Mouse (Mus musculus) kidney, postnatal 14 days (tissue): ENCODE results near the gene Clec2e.
"Not testable (repeated sequence)": the region's sequence is repeated elsewhere in the genome, so short reads cannot be mapped to it uniquely, and the experiment has no call there.

Experiments
- DNase-seq: peaks from one replicate; pipeline ENCODE4 v3.0.0; 2022; ENCODE audit warnings: mixed read lengths

Gene Clec2e

DNA sequence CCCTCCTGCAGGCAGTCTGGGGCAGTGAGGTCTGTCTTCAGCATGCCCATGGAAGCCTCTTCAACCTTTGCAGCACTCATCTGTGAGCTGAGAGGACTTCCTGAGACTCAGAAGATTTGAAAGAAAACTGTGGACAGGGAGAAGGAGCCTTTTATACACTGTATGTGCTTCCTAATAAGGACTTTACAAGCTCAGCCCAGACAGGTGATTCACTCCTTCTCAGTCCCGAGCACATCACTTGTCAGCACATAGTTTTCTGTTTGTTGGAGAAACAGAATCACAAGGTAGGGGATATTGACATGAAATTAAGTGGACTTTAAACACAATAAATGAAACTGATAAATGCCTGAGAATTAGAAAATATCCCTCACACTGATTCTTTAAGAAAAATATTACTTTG is at the start of gene Clec2e:
Gene Clec2e (minus strand): TSS at position 120 of the 400 bp plus-strand sequence.
- DNase-seq, result not testable (repeated sequence)

DNA sequence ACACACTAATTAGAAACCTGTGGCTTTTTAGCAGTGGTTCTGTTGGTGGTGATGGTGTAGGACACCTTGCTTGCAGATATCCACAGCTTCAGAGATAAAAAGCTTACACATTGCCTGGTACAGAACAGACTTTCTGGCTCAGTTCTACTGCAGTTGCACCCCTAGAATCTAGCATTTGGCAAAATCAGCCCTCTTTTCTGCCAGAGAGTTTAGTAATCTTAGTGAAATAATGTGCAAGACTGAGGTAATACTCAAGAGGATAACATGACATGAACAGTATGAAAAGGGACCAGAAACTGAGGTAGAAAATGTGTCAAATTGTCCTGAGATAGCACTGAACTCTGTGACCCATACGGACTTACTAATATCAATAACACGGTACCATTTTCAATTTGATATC is 46.1 kb upstream of the Clec2e start:
- no peak for DNase-seq

DNA sequence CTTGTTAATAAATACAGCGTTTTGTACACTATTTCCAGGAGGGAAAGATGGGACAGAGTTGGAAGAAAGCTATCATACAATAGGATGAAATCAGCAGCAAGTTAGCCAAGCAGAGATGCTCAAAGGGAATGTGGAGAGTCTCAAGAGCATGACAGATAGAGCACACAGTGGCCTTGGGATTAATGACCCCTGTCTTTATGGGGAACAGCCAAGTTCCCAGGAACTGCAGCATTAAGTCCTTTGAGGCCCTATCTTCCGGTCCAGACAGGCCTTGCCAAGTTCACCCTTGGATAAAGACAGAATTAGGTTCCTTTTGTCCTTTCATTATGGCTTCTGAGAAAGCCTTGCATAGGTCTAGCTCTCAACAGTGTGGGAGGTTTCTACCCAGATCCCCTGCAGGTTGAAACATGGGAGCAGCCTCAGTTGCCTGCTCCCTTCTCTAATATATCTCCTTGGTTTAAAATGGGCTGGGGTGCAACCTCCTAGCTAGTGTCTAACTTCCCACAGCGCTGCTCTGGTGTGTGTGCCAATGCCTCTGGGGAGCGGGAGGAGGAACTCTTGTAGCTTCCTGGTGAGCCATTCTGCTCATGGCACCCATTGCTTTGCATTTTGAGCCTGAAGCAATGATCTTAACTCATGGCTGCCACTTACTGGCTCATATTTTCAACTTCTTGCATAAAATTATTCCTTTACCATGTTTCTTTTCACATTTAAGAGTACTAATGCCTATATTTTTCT is 32.1 kb upstream of the Clec2e start:
- no peak for DNase-seq

GRCm38 (mm10) chr6:129126861-129127260 is 26.1 kb upstream of the Clec2e start:
- DNase-seq, result no peak

DNA sequence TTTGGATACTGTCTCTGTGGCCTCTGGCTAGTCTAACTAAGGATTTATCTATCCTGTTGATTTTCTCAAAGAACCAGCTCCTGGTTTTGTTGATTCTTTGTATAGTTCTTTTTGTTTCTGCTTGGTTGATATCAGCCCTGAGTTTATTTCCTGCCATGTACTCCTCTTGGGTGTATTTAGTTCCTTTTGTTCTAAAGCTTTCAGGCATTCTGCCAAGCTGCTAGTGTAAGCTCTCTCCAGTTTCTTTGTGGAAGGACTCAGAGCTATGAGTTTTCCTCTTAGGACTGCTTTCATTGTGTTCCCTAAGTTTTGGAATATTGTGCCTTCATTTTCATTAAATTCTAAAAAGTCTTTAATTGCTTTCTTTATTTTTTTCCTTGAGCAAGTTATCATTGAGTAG is 23.8 kb upstream of the Clec2e start:
- not testable (repeated sequence) for DNase-seq

DNA sequence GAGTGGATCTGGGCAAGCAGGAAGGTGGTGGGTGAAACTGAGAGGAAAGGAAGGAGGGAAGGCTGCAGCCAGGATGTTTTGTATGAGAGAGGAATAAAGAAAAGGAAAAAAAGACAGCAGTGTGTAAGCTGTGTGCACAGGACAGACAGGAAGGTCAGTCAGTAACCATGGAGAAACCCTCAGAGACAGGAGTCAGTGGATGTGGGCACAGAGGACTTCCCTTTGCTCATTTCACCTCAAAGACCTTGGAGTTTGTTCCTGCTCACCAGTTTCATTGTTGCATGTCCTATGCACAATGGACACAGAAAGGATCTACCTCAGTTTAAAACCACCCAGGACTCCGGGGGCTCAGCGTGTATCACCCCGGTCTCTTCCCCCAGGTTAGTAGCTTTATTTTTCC is 15.5 kb upstream of the Clec2e start:
- no peak for DNase-seq

- DNase-seq, result not testable (repeated sequence)
These were observed 13.5 kb upstream of the Clec2e start for GRCm38 (mm10) chr6:129114237-129114636.

GRCm38 (mm10) chr6:129113769-129114168 is 13.1 kb upstream of the Clec2e start:
- DNase-seq, result no peak

GRCm38 (mm10) chr6:129113030-129113673 is 12.4 kb upstream of the Clec2e start:
- DNase-seq, result peak; percentile 11

GRCm38 (mm10) chr6:129112526-129112925 is 11.8 kb upstream of the Clec2e start:
- peak; percentile 26 for DNase-seq

DNA sequence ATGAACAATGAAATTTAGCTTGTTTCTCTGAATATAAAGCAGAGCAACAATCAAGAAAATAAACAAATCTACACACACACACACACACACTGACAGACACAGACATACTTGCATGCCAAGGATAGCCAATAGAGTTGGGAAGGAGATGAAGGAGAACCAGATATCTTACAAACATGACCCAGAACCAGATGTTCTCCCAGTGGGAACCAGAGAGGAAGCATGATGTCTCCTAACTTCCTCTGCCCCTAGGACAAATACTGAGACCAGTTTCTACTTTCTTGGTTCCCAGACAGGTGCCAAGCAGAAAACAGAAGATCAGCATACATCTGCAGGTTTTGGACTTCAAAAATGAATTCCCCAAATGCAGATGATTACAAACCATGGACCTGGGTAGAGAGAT is 7.2 kb upstream of the Clec2e start:
- DNase-seq, result no peak

- peak; percentile 10 for DNase-seq
These were observed 2.3 kb upstream of the Clec2e start for GRCm38 (mm10) chr6:129102858-129103555.

DNA sequence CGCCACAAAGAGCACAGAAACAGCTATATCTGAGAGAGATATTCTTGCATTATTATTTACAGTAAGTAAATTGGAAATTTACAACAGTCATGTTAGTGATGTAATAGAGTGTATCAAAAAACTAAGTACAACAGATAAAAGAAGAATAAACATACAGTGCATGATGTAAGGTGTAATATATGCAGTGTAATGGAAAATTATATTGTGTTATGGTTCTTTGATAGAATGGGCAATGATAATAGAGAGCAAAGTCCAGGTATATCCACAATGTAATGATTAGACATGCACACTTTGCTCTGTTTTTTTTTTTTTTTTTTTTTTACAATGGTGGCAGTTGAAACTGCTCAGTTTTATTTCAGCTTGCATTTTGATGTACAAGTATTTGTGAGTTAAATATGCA is 891 bp upstream of the Clec2e start:
- DNase-seq, result no peak

GRCm38 (mm10) chr6:129097929-129098328 is 2.8 kb downstream of the Clec2e start:
- DNase-seq, result peak; percentile 52

GRCm38 (mm10) chr6:129095166-129095565 is 5.5 kb downstream of the Clec2e start:
- peak; percentile 68 for DNase-seq

GRCm38 (mm10) chr6:129088596-129088995 is 12.1 kb downstream of the Clec2e start:
- not testable (repeated sequence) for DNase-seq

DNA sequence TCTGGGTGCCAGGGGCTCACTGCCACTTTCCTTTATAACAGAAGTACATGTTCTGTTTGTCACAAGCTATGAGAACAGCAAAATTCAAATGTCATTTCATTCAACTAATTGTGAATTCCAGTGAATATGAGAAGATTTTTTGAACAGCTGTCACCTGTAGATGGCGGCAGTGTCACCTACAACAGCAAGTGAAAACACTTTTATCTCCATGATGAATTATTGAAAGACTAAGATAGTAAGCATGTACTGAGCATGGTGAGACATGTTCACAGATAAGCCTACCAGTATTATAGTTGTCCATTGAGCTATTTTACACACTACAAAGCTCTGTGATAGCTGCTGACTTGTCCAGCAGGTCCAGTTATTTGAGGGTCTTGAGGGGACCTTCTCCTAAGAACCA is 12.6 kb downstream of the Clec2e start:
- DNase-seq, result peak; percentile 56

- not testable (repeated sequence) for DNase-seq
These were observed 14.7 kb downstream of the Clec2e start for GRCm38 (mm10) chr6:129086031-129086430.

- no peak for DNase-seq
These were observed 15.6 kb downstream of the Clec2e start for GRCm38 (mm10) chr6:129085098-129085497.

DNA sequence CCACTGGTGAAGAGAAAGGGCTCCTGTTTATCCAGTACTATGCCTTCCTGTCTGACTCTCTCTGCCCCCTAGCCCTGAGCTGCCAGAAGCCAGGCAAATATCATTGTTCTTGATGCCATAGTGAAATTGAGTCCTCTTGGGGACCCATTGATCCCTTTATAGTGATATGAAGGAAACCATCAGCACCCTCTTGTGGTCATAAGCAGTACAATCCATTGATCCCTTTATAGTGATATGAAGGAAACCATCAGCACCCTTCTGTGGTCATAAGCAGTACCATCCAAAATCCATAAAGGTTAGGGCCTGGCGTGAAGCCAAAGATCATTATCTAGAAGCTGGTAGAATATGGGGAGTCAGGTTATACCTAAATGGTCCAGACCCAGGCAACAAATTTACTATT is 33.7 kb downstream of the Clec2e start:
- peak; percentile 54 for DNase-seq

DNA sequence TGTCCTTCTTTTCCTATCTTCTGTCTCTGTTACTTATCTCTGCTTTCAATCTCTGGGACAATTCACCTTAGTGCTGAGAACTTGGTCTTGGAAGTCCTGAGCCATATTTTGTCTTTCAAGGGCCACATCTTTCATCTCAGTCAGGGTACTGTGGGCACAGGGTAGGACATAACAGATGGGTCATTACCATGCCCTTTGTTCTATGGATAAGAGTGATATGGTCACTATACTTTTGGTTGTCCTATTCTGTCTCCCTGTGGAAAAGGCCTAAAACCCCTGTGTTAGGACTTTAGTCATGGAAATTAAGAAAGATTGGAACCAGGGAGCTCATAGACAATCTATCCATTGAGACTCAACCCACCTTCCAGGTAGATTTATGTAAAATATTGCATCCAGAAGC is 34.2 kb downstream of the Clec2e start:
- no peak for DNase-seq

DNA sequence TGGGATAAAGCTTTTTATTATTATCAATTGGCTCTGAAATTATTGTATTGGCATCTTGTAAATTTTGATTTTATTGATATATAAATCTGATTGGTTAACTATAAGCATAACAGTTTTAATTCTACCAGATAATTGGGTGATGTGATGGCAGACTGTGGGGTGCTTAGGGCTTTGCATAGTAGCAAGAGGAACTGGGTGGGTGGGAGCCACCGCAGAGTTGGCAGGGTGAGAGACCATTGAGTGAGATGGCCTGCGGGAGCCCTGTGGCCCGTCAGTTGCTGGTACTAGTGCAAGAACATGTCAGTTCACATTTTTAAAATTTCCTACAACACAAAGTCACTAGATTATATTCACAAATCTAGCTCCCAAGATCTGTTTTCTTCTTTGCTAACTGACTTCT is 34.9 kb downstream of the Clec2e start:
- no peak for DNase-seq

GRCm38 (mm10) chr6:129065407-129065806 is 35.3 kb downstream of the Clec2e start:
- no peak for DNase-seq

DNA sequence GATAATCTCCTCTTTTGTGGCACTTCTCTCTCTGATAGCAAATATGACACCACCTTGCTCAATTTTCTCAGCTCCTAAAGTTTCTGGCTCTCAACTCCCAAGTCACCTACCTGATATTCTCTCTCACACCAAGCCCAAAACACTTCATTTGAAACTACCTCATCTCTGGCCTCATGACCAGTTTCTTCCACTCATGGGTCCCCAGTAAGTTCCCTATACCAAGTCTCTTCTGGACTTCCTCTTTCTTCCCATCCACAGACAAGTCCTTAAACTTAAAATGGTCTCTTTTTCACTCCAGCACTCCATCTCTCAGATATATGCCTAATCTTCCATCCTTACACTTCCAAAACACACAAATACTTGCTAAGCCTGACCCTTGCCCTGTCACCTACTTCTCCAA is 42.7 kb downstream of the Clec2e start:
- no peak for DNase-seq
